Mouse (Mus musculus) neural tube, embryonic 14.5 days (tissue): Measurements from ENCODE around the gene Rpp25l. TPM values are rescaled to one million over a fixed set of nuclear protein-coding genes. Genes with fewer than 3 reads are reported as not detected.

ENCODE experiments used
- ATAC-seq: fragments of 200-750 bp; cut with Nextera tagmentation; 2 replicates; pipeline ENCODE4 v1.8.0; 2017; ENCODE audit warnings: low read depth, mild to moderate bottlenecking, moderate TSS enrichment, moderate library complexity
- H3K27ac ChIP-seq: fragments of 300-500 bp; sonication (generic); 2 replicates; pipeline ENCODE4 v1.5.1; 2014; ENCODE audit warnings: low read depth, mild to moderate bottlenecking, control low read depth, low read length, moderate library complexity, mixed read lengths
- H3K27me3 ChIP-seq: fragments of 300-500 bp; sonication (generic); 2 replicates; pipeline ENCODE4 v1.6.1; 2014; ENCODE audit warnings: low read length; ENCODE audit not compliant: control insufficient read depth, insufficient read depth
- H3K36me3 ChIP-seq: fragments of 300-500 bp; sonication (generic); 2 replicates; pipeline ENCODE4 v1.6.1; 2014; ENCODE audit warnings: low read length, mixed read lengths; ENCODE audit not compliant: control insufficient read depth, insufficient read depth
- H3K4me1 ChIP-seq: fragments of 300-500 bp; sonication (generic); 2 replicates; pipeline ENCODE4 v1.6.1; 2014; ENCODE audit warnings: low read length; ENCODE audit not compliant: control insufficient read depth, insufficient read depth
- H3K4me2 ChIP-seq: fragments of 300-500 bp; sonication (generic); 2 replicates; pipeline ENCODE4 v1.6.1; 2014; ENCODE audit warnings: mild to moderate bottlenecking, low read depth, low read length, control low read depth
- H3K4me3 ChIP-seq: fragments of 300-500 bp; sonication (generic); 2 replicates; pipeline ENCODE4 v1.5.1; 2014; ENCODE audit warnings: low read depth, low read length, control low read depth, mixed read lengths
- H3K9ac ChIP-seq: fragments of 300-500 bp; sonication (generic); replicated peaks from 2 replicates; pipeline ENCODE4 v1.6.1; 2014; ENCODE audit warnings: low read depth, mild to moderate bottlenecking, control low read depth, low read length, mixed read lengths
- H3K9me3 ChIP-seq: fragments of 300-500 bp; sonication (generic); 2 replicates; pipeline ENCODE4 v1.6.1; 2016; ENCODE audit warnings: low read length; ENCODE audit not compliant: control insufficient read depth
- WGBS: fragments of 180-500 bp; shearing (Covaris S2); extraction: QIAGEN DNeasy Blood & Tissue Kit; methylation state at CpG from one replicate; pipeline ENCODE4 v1.1.7; 2014; 5-methylcytosine and 5-hydroxymethylcytosine counted together
- polyA plus RNA-seq: library from polyadenylated mRNA; unstranded; fragments of >200 nt; fragmentation: Nextera tagmentation; extraction: Ambion mirVana; gene quantifications from 2 replicates; pipeline ENCODE4 v1.2.1, GENCODE M21; 2014

Gene Rpp25l
- polyA plus RNA-seq, 1 experiment from 2014 or later = 61.3 TPM

- WGBS = 84% methylated on average over 5 of the region's 5 CpGs
- no peaks in the 10 kb centered on the region for H3K9me3 ChIP-seq
- H3K27me3 ChIP-seq = no peaks in the 10 kb centered on the region
- no peak overlapping the region for H3K9ac ChIP-seq
- H3K4me3 ChIP-seq = no peak overlapping the region
- ATAC-seq = no peak
- no peak overlapping the region for H3K4me2 ChIP-seq
- peaks cover 29% of the 10 kb centered on the region for H3K4me1 ChIP-seq
- H3K27ac ChIP-seq = no peak overlapping the region
- peaks cover 32% of the 10 kb centered on the region for H3K36me3 ChIP-seq
Observed at GRCm38 (mm10) chr4:41715596-41715995, 2.3 kb upstream of the Rpp25l start.

- peaks cover 29% of the 10 kb centered on the region for H3K4me1 ChIP-seq
- H3K36me3 ChIP-seq = peaks cover 27% of the 10 kb centered on the region
- no peak overlapping the region for H3K9ac ChIP-seq
- H3K27me3 ChIP-seq = no peaks in the 10 kb centered on the region
- H3K4me2 ChIP-seq = no peak overlapping the region
- no peak overlapping the region for H3K27ac ChIP-seq
- H3K4me3 ChIP-seq = no peak overlapping the region
- no peak for ATAC-seq
- no peaks in the 10 kb centered on the region for H3K9me3 ChIP-seq
- 80% methylated on average over 8 of the region's 8 CpGs for WGBS
Observed at GRCm38 (mm10) chr4:41715082-41715481, 1.7 kb upstream of the Rpp25l start.

- Histone ChIP-seq H3K27me3 (no peaks in the 10 kb centered on the region), H3K36me3 (peaks cover 22% of the 10 kb centered on the region), H3K27ac (peak overlapping the region; percentile 10; the same call in 1 of the 2 replicates), H3K4me3 (no peak overlapping the region; the same call in 1 of the 2 replicates), H3K4me1 (peaks cover 29% of the 10 kb centered on the region), H3K4me2 (peak overlapping the region; percentile 97; the same call in 1 of the 2 replicates), H3K9me3 (no peaks in the 10 kb centered on the region), H3K9ac (no peak overlapping the region)
- ATAC-seq = no peak
- 15% methylated on average over 8 of the region's 8 CpGs for WGBS
Observed at GRCm38 (mm10) chr4:41714276-41714675, 942 bp upstream of the Rpp25l start.

DNA sequence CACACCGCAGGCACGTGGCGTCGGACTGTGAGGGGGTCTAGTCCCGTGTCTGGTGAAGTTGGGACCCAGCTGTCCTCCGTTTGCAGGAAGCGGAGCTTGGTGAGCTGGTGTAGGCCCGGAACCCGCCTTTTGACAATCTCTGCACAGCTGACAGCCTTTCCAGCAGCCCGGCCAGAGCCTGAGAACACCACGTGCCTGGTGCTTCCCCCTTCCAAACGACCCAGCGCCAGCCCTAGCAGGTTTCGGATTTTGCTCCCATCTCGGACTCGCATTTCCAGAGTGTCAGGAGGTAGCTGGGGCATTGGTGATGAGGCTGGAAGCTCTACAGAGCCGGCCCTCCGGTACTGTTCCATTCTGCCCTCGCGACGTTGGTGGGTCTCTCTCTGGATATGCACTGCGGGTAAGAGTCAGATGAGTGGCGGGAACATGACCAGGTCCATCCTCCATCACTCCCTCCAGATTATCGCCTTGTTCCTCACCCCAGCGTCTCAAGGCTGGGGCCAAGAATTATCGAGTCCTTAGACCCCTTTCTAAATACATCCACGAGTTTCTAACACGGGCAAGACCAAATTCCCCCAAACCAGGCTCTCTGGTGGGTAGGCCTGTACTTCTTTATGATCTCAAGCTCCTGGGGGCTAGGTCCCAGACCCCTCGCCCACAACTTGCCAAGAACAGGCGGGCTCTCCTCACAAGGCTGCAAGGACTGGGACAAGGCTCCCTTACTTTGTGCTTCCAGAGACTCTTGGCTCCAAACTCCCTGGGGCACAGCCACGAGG lies 725 bp downstream of the Rpp25l start:
- no peak for ATAC-seq
- H3K4me3 ChIP-seq = peak overlapping the region; percentile 63
- H3K4me2 ChIP-seq = peak overlapping the region; percentile 97
- 50% methylated on average over 31 of the region's 31 CpGs for WGBS
- peaks cover 29% of the 10 kb centered on the region for H3K4me1 ChIP-seq
- no peaks in the 10 kb centered on the region for H3K9me3 ChIP-seq
- peaks cover 7% of the 10 kb centered on the region; the same call in 1 of the 2 replicates for H3K36me3 ChIP-seq
- peak overlapping the region; percentile 73 for H3K9ac ChIP-seq
- no peaks in the 10 kb centered on the region for H3K27me3 ChIP-seq
- peak overlapping the region; percentile 75 for H3K27ac ChIP-seq

DNA sequence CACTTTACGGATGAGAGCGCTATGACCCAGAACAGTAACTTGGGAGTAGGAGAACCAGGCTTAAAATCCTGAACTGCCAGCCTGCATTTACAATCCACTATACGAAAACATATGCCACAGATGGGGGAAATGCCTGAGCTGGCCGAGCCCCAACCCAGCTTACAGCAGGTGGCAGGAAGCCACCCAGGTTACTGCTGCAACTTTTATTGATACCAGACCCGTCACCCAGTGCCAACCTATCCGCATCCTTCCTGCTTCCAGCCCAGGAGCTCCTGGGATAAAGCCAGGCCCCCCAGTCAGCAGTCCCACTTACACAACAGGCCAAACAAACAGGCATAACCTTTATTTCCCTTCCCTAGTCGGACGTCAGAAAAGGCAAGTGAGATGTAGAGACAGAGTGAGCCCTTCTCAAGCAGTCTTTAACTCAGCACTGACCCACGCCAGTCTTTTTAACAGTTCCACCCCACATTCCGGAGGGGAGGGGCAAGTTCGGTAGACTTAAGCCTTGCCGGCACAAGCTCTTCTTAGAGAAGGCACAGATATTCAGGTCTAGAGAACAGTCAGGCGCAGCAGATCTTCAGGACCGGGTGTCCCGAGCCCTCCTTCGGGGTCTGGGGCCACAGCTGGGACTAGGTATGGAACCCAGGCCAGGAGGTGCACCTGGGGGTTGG lies 1.5 kb downstream of the Rpp25l start:
- H3K36me3 ChIP-seq = peaks cover 6% of the 10 kb centered on the region; the same call in 1 of the 2 replicates
- H3K4me1 ChIP-seq = peaks cover 34% of the 10 kb centered on the region
- no peak overlapping the region for H3K27ac ChIP-seq
- no peak for ATAC-seq
- H3K4me2 ChIP-seq = peak overlapping the region; percentile 97
- peak overlapping the region; percentile 63 for H3K4me3 ChIP-seq
- no peaks in the 10 kb centered on the region for H3K9me3 ChIP-seq
- H3K27me3 ChIP-seq = no peaks in the 10 kb centered on the region
- peak overlapping the region; percentile 73; the same call in 1 of the 2 replicates for H3K9ac ChIP-seq
- WGBS = 78% methylated on average over 16 of the region's 16 CpGs

DNA sequence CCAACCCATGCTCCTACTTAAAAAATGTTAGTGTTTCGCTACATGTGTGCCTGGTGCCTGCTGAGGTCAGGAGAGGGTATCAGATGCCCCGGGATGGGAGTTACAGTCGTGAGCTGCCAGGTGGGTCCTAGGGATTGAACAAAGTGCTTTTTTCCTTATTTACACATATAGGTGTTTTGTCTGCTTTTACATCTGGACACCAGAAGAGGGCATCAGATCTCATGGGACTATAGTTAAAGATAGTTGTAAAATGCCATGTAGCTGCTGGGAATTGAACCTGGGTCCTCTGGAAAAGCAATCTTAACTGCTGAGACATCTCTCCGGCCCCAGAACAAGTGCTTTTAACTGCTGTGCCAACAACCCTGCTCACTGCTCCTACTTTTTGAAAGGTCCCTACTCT lies 3.1 kb downstream of the Rpp25l start:
- Histone ChIP-seq H3K9me3 (no peaks in the 10 kb centered on the region), H3K9ac (no peak overlapping the region), H3K36me3 (no peaks in the 10 kb centered on the region), H3K27me3 (no peaks in the 10 kb centered on the region), H3K4me1 (peaks cover 38% of the 10 kb centered on the region), H3K4me3 (no peak overlapping the region), H3K27ac (no peak overlapping the region), H3K4me2 (no peak overlapping the region)
- WGBS = 78% methylated on average over 4 of the region's 4 CpGs
- ATAC-seq = no peak

DNA sequence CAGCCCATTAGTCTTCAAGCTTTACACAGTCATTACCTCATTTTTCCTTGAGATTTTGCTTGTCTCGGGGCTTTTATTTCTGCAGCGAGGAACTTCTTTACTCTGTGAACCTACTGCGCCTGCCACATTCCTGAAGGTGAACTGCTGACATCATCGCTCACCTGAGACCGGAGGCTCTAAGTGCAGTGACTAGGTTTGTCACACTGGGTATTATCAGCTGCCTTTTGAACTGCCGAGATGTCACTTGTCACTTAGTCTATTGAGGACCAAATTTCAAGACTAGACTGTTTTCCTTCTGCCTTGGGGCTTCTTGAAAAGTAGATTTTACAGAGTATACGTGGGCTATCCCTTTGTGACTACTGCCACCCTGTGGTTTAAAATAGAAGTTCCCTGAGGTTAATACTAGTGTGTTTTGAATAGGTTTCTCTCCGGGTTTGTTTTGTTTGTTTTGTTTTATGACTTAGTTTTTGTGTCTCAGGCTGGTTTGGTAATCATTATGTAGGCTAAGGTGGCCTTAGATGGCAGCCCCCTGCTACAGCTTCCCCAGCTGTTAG lies 5.1 kb downstream of the Rpp25l start:
- Histone ChIP-seq H3K4me1 (peaks cover 28% of the 10 kb centered on the region), H3K27me3 (no peaks in the 10 kb centered on the region), H3K4me3 (no peak overlapping the region), H3K9me3 (no peaks in the 10 kb centered on the region), H3K9ac (no peak overlapping the region), H3K36me3 (no peaks in the 10 kb centered on the region), H3K27ac (no peak overlapping the region), H3K4me2 (no peak overlapping the region)
- WGBS = 39% methylated on average over 8 of the region's 8 CpGs
- ATAC-seq = peak; percentile 44

GRCm38 (mm10) chr4:41707011-41707535 lies 6.3 kb downstream of the Rpp25l start:
- peak; percentile 82 for ATAC-seq
- peak overlapping the region; percentile 60 for H3K27ac ChIP-seq
- H3K27me3 ChIP-seq = no peaks in the 10 kb centered on the region
- peaks cover 20% of the 10 kb centered on the region for H3K4me1 ChIP-seq
- no peaks in the 10 kb centered on the region for H3K36me3 ChIP-seq
- peak overlapping the region; percentile 19; the same call in 1 of the 2 replicates for H3K4me2 ChIP-seq
- H3K9me3 ChIP-seq = no peaks in the 10 kb centered on the region
- no peak overlapping the region for H3K9ac ChIP-seq
- WGBS = under 1% methylated on average over 13 of the region's 13 CpGs
- no peak overlapping the region for H3K4me3 ChIP-seq
